Mouse (Mus musculus): ENCODE results near the gene Leng9. TPM values are rescaled to one million over a fixed set of nuclear protein-coding genes. Genes with fewer than 3 reads are reported as not detected.

The Leng9 gene
- total and polyA plus RNA-seq, 3 experiments = 1.5 to 1.7 TPM; not detected in 1

- TF ChIP-seq NRF1 (IDR thresholded peaks at IDR 0.05; ENCODE audit: insufficient read depth, low read depth, low read length, poor library complexity, severe bottlenecking) = no peak
Measured at GRCm38 (mm10) chr7:4122783-4123182, 27.4 kb downstream of the Leng9 start (continued).

GRCm38 (mm10) chr7:4122076-4122768 lies 28.0 kb downstream of the Leng9 start:
- no peak for TF ChIP-seq ZC3H11A (IDR thresholded peaks at IDR 0.05; ENCODE audit: low read depth, low read length)
- no peak for TF ChIP-seq EP300 (IDR thresholded peaks at IDR 0.05; ENCODE audit: low read depth in 1 of 2, low read length in 2 of 2)
- H3K36me3 ChIP-seq (ENCODE audit: control insufficient read depth in 1 of 2, insufficient read depth in 2 of 2, low read length in 2 of 2) = no peaks in the 10 kb centered on the region
- no peaks in the 10 kb centered on the region for H3K79me2 ChIP-seq (ENCODE audit: control insufficient read depth, insufficient read depth, low read length, poor library complexity)
- peaks cover 0 to 1% of the 10 kb centered on the region in 2 experiments; a peak in 1 of 4 replicates for H3K27me3 ChIP-seq (ENCODE audit: control insufficient read depth in 1 of 2, insufficient read depth in 2 of 2, low read length in 2 of 2)
- DNase-seq (ENCODE audit: low read depth, low spot score) = no peak
- no peaks in the 10 kb centered on the region for H3K9me3 ChIP-seq (replicated peaks; ENCODE audit: insufficient read depth, low read length)
- no peak overlapping the region for H3K27ac ChIP-seq (ENCODE audit: control insufficient read depth, low read depth, low read length)
- H3K4me3 ChIP-seq (ENCODE audit: control insufficient read depth in 1 of 2, insufficient read depth in 1 of 2, low read depth in 2 of 2, low read length in 2 of 2) = no peak overlapping the region
- no peaks in the 10 kb centered on the region for H3K4me1 ChIP-seq (ENCODE audit: control insufficient read depth in 1 of 2, insufficient read depth in 2 of 2, low read length in 2 of 2)
- H3K9ac ChIP-seq (ENCODE audit: control insufficient read depth, low read depth, low read length, poor library complexity, severe bottlenecking) = no peak overlapping the region

- peaks cover 0 to 1% of the 10 kb centered on the region in 2 experiments; a peak in 1 of 4 replicates for H3K27me3 ChIP-seq (ENCODE audit: control insufficient read depth in 1 of 2, insufficient read depth in 2 of 2, low read length in 2 of 2)
- no peaks in the 10 kb centered on the region for H3K9me3 ChIP-seq (replicated peaks; ENCODE audit: insufficient read depth, low read length)
- no peak overlapping the region for H3K27ac ChIP-seq (ENCODE audit: control insufficient read depth, low read depth, low read length)
- no peaks in the 10 kb centered on the region for H3K79me2 ChIP-seq (ENCODE audit: control insufficient read depth, insufficient read depth, low read length, poor library complexity)
- H3K36me3 ChIP-seq (ENCODE audit: control insufficient read depth in 1 of 2, insufficient read depth in 2 of 2, low read length in 2 of 2) = no peaks in the 10 kb centered on the region
- H3K9ac ChIP-seq (ENCODE audit: control insufficient read depth, low read depth, low read length, poor library complexity, severe bottlenecking) = no peak overlapping the region
- no peaks in the 10 kb centered on the region for H3K4me1 ChIP-seq (ENCODE audit: control insufficient read depth in 1 of 2, insufficient read depth in 2 of 2, low read length in 2 of 2)
- TF ChIP-seq RAD21 (IDR thresholded peaks at IDR 0.05; ENCODE audit: low read depth, low read length) = no peak
- no peak for TF ChIP-seq POLR2A (IDR thresholded peaks at IDR 0.05; ENCODE audit: control insufficient read depth in 1 of 2, insufficient read depth in 1 of 2, low read depth in 1 of 2, low read length in 2 of 2, poor library complexity in 1 of 2)
- no peak for TF ChIP-seq CHD1 (IDR thresholded peaks at IDR 0.05; ENCODE audit: low read depth, low read length)
- no peak for TF ChIP-seq HCFC1 (IDR thresholded peaks at IDR 0.05; ENCODE audit: low read depth, low read length)
- no peak for TF ChIP-seq ELF1 (IDR thresholded peaks at IDR 0.05; ENCODE audit: low read depth, low read length)
- no peak for TF ChIP-seq ZKSCAN1 (IDR thresholded peaks at IDR 0.05; ENCODE audit: low read depth, low read length)
- TF ChIP-seq E2F4 (IDR thresholded peaks at IDR 0.05; ENCODE audit: borderline replicate concordance, low read depth, low read length) = no peak
- TF ChIP-seq CHD2 (IDR thresholded peaks at IDR 0.05; ENCODE audit: low read length) = no peak
- no peak for TF ChIP-seq GATA1 (IDR thresholded peaks at IDR 0.05; ENCODE audit: low read depth, low read length)
- no peak for TF ChIP-seq MAX (IDR thresholded peaks at IDR 0.05; ENCODE audit: low read length)
- no peak for TF ChIP-seq MAFK (IDR thresholded peaks at IDR 0.05; ENCODE audit: borderline replicate concordance, low read depth, low read length)
- TF ChIP-seq POLR2AphosphoS2 (IDR thresholded peaks at IDR 0.05; ENCODE audit: low read length) = no peak
- no peak for TF ChIP-seq MEF2A (IDR thresholded peaks at IDR 0.05; ENCODE audit: extremely low read depth, insufficient replicate concordance, low read depth, low read length, poor library complexity, severe bottlenecking)
- no peak for TF ChIP-seq MXI1 (IDR thresholded peaks at IDR 0.05; ENCODE audit: low read depth, low read length)
- TF ChIP-seq SMC3 (IDR thresholded peaks at IDR 0.05; ENCODE audit: low read depth, low read length) = no peak
- no peak for DNase-seq (ENCODE audit: low read depth, low spot score)
- H3K4me3 ChIP-seq (ENCODE audit: control insufficient read depth in 1 of 2, insufficient read depth in 1 of 2, low read depth in 2 of 2, low read length in 2 of 2) = no peak overlapping the region
Measured at GRCm38 (mm10) chr7:4119976-4120921, 29.9 kb downstream of the Leng9 start.

Measured in MEL (cell line).